Mouse (Mus musculus): ENCODE measurements around the gene Adgra1.

DNA sequence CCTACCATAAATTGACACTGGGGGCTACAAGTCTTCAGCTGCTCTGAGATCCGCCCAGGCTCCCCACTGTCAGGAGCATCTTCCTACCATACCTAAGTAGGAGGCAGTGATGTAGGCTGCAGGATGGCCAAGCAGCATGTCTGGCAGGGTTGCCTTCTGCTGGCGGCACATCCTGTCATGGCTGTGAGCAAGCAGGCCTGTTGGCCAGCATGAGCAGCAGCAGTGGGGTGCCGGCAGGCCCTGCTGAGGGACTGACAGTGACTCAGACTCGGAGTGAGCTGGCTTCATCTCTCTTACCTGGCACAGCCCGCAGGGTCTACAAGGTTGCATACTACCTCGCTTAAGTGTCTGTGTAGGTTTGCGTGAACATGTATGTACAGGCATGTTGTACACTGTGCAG is 65.5 kb downstream of the Adgra1 start:
- no peak for TF ChIP-seq POLR2A (IDR thresholded peaks at IDR 0.05; ENCODE audit: low read depth, low read length)
- no peak for TF ChIP-seq CTCF (conservative IDR thresholded peaks at IDR 0.05; ENCODE audit: insufficient read depth, insufficient read length, low read depth, low read length)
